Mouse (Mus musculus) WW6 (cell line): ENCODE results near the gene Klhdc8a.
"Not testable (repeated sequence)": the region's sequence is repeated elsewhere in the genome, so short reads cannot be mapped to it uniquely, and the experiment has no call there.

ENCODE experiments used
- DNase-seq: peaks from one replicate; pipeline ENCODE4 v3.0.0-alpha.2; 2013; ENCODE audit warnings: low read depth, low spot score

The Klhdc8a gene

GRCm38 (mm10) chr1:132343191-132343590, 44.8 kb downstream of the Klhdc8a start:
- no peak for DNase-seq

- DNase-seq = no peak
Observed at GRCm38 (mm10) chr1:132343656-132344055, 45.2 kb downstream of the Klhdc8a start.

GRCm38 (mm10) chr1:132345514-132345913, 47.1 kb downstream of the Klhdc8a start:
- no peak for DNase-seq

- no peak for DNase-seq
Observed at GRCm38 (mm10) chr1:132346134-132346851, 47.9 kb downstream of the Klhdc8a start.

- DNase-seq = no peak
Observed at GRCm38 (mm10) chr1:132346951-132347350, 48.5 kb downstream of the Klhdc8a start.

GRCm38 (mm10) chr1:132348401-132348800, 50.0 kb downstream of the Klhdc8a start:
- DNase-seq = no peak

GRCm38 (mm10) chr1:132349049-132349448, 50.6 kb downstream of the Klhdc8a start:
- not testable (repeated sequence) for DNase-seq

GRCm38 (mm10) chr1:132349601-132350000, 51.2 kb downstream of the Klhdc8a start:
- DNase-seq = not testable (repeated sequence)

- no peak for DNase-seq
Observed at GRCm38 (mm10) chr1:132351058-132351457, 52.6 kb downstream of the Klhdc8a start.

- DNase-seq = no peak
Observed at GRCm38 (mm10) chr1:132353389-132353788, 55.0 kb downstream of the Klhdc8a start.

GRCm38 (mm10) chr1:132354234-132354633, 55.8 kb downstream of the Klhdc8a start:
- DNase-seq = no peak

GRCm38 (mm10) chr1:132355162-132355601, 56.8 kb downstream of the Klhdc8a start:
- no peak for DNase-seq

- peak; percentile 57 for DNase-seq
Observed at GRCm38 (mm10) chr1:132355841-132356242, 57.4 kb downstream of the Klhdc8a start.

- no peak for DNase-seq
Observed at GRCm38 (mm10) chr1:132356841-132357240, 58.4 kb downstream of the Klhdc8a start.
